Mouse (Mus musculus) megakaryocyte, embryonic 14.5 days (primary cell): ENCODE measurements at regions not wholly inside any gene's neighbourhood (a gene's known extent, or its start where the extent isn't known, plus 50 kb on each side); places are given as distances from the start of the nearest gene placed in this dataset.

Source experiments
- FLI1 ChIP-seq: IDR thresholded peaks from 2 replicates; pipeline ENCODE4 v1.6.1; 2012; ENCODE audit warnings: low read length, inconsistent platforms, mixed read lengths
- GATA1 ChIP-seq: IDR thresholded peaks from 3 replicates; pipeline ENCODE4 v1.6.1; 2012; ENCODE audit warnings: mixed read lengths, low read length, inconsistent platforms, borderline replicate concordance

- no peak for TF ChIP-seq FLI1
- TF ChIP-seq GATA1 = no peak
These were observed 185.9 kb upstream of the Rapgef5 start for GRCm38 (mm10) chr12:117330418-117330817.
